Mouse (Mus musculus): Measurements from ENCODE around the gene Adgrl4.

Gene Adgrl4

GRCm38 (mm10) chr3:151488853-151489252 is 51.2 kb downstream of the Adgrl4 start:
- DNase-seq (ENCODE audit: low spot score) = no peak

GRCm38 (mm10) chr3:151505606-151506005 is 67.9 kb downstream of the Adgrl4 start:
- no peak for DNase-seq (ENCODE audit: low spot score)

DNA sequence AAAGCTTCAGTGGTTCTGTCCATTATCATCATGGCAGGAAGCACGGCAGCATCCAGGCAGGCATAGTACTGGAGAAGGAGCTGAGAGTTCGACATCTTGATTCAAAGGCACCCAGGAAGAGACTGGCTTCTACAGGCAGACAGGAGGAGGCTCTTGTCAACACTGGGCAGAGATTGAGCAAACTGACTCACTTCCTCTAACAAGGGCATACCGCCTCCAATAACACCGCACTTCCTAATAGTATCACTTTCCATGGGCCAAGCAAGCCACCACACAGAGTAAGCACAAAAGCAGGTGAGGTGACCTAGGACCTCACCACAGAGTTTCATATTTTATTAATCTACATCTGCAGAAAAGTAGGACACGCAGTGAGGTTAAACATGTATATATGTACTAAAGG is 73.5 kb downstream of the Adgrl4 start:
- DNase-seq (ENCODE audit: low spot score) = no peak

DNA sequence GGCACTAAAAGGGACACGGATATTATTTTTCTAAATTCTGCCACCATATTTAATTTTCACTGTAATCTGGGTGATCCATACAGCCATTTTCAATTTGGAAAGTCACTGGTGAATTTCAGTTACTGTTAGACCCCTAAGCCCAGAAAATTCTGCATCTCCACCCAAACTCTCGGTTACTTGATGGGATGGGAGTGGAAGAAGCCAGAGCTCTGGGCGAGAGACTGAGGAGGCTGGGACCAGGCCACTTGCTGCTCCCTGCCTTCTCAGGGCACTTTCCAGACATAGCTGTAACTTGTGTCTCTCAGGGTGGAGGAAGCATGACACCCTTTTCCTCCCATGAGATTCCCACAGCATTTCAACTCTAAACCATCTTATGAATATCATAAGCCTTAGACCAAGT is 109.5 kb downstream of the Adgrl4 start:
- no peak for DNase-seq (ENCODE audit: low spot score)

GRCm38 (mm10) chr3:151551002-151551401 is 113.3 kb downstream of the Adgrl4 start:
- DNase-seq (ENCODE audit: low spot score) = no peak

DNA sequence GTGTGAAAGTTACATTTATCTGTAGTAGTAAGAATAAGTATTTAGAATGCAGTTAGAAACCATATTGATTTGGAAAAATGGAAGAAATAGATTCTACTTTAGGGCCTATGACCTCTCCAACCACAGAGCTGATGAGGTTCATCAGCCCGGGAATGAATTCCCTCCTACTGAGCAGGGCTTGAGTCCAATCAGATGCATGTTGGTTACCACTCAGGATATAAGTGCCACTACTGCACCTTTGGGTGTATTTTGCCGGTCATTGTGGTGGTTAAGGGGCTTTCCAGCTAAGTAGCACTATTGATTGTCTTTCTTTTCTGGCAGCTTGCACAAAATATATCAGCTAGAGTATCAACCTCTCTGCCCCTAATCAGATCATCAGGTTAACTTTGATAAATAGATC is 118.9 kb downstream of the Adgrl4 start:
- no peak for DNase-seq (ENCODE audit: low spot score)

- DNase-seq (ENCODE audit: low spot score) = no peak
Measured at GRCm38 (mm10) chr3:151557125-151557524, 119.4 kb downstream of the Adgrl4 start.

- no peak for DNase-seq (ENCODE audit: low spot score)
Measured at GRCm38 (mm10) chr3:151557607-151558006, 119.9 kb downstream of the Adgrl4 start.

DNA sequence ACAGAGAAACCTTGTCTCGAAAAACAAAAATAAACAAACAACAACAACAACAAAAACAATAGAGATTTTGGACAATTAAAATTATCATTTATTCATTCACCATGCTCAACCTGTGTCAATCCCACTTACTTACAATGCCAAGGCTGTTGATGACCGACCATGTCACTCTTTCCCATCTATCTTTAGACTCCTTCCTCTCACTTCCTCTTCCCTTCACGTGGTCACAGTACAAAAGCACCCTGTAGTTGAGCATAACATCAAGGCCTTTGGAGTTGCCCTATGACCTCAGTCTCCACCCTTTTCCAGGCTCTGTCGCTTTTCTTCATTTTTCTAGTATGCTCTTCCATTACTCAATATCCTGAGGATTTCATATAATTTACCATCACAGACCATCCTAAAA is 120.7 kb downstream of the Adgrl4 start:
- no peak for DNase-seq (ENCODE audit: low spot score)

- no peak for DNase-seq (ENCODE audit: low spot score)
Measured at GRCm38 (mm10) chr3:151565664-151566621, 128.3 kb downstream of the Adgrl4 start.

DNA sequence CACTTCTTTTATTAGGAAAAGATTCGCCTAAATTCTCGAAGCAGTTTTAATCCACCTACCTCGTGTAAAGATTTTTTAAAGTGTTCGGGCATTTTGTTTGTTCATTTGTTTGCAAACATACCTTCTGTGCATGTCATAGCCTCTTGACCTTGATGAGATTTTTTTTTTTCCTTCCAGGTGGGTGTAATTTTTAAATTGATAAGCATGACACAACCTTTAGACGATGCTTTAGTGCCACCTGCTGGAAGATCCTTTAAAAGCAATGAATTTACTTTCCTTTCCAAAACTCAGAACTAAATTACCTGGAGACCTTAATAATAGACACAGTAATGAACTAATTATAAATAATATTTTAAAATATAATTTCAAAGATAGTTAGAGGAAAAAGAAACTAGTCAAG is 128.9 kb downstream of the Adgrl4 start:
- no peak for DNase-seq (ENCODE audit: low spot score)

DNA sequence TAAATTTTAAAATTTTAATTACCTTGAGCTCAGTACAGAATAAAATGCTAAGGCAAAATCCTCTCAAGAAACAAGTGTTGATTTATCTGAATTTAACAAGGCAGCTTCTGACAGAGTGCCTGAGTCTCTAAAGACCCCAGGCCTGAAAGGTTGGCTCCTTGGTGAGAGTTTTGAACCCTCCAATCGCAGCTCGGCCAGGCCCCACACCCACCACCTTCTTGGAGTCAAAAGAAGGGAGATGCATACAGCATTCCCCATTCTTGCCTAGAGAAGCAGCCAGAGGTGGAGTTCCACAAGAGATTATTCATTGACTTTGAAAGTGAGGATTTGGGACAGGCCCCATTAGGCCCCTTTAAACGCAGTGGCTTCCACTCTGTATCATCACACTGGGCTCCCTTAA is 129.9 kb downstream of the Adgrl4 start:
- DNase-seq (ENCODE audit: low spot score) = no peak

DNA sequence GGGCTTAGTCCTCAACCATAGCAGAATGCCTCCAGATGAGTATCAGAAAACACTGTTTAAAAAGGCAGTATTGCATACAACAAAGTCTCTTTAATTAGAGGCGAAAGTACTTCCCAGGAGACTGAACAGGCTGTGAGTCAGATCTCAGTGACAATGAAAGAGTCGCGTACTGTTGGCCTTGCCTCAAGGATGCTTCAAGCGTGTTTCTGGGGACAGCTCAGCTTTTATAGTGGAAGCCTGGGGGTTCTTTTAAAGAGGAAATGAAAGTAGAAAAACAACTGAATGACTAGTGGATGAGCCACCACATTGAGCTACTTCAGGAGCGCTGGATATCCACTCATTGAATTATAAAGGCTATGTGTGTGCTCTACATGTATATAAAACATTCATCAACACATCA is 134.4 kb downstream of the Adgrl4 start:
- DNase-seq (ENCODE audit: low spot score) = no peak

GRCm38 (mm10) chr3:151575292-151575691 is 137.6 kb downstream of the Adgrl4 start:
- no peak for DNase-seq (ENCODE audit: low spot score)

GRCm38 (mm10) chr3:151576155-151576554 is 138.5 kb downstream of the Adgrl4 start:
- DNase-seq (ENCODE audit: low spot score) = no peak

DNA sequence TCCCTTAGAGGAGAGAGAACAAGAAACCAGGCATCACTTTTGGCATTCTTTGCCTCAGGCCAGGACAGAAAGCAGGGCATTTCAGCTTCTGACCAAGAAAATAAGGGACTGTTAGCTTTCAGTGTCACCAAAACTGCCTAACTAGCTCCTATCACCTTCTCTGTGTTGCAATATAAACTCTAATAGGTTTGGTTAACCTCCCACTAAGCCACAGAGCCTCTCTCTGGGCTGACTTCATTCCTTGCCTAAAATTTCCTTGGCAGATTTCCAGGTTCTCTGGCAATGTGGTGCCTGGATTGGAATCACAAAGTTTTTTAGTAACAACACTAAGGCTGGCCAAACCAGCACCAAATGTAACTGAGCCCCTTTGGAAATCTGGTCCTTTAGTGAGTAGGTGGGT is 154.2 kb downstream of the Adgrl4 start:
- no peak for DNase-seq (ENCODE audit: low spot score)

All from lung, postnatal 25 days (tissue).